Mouse (Mus musculus) lung, postnatal 0 days (tissue): ENCODE results near the gene Lyrm2. TPM values are rescaled to one million over a fixed set of nuclear protein-coding genes. Genes with fewer than 3 reads are reported as not detected.
A peak's percentile ranks its signal among the peaks of the same experiment; 100 is the strongest.

ENCODE experiments used
- ATAC-seq: fragments of 200-750 bp; cut with Nextera tagmentation; 2 replicates; pipeline ENCODE4 v1.8.0; 2017; ENCODE audit warnings: moderate library complexity
- DNase-seq: peaks from one replicate; pipeline ENCODE4 v3.0.0-alpha.2; 2016; ENCODE audit warnings: low spot score
- H3K27ac ChIP-seq: fragments of 300-500 bp; sonication (generic); 2 replicates; pipeline ENCODE4 v1.5.1; 2014; ENCODE audit warnings: antibody characterized with exemption, mild to moderate bottlenecking, low read length, mixed read lengths
- H3K27me3 ChIP-seq: fragments of 300-500 bp; sonication (generic); replicated peaks from 2 replicates; pipeline ENCODE4 v1.6.1; 2014; ENCODE audit warnings: low read length, mixed read lengths; ENCODE audit not compliant: insufficient read depth
- H3K36me3 ChIP-seq: fragments of 300-500 bp; sonication (generic); 2 replicates; pipeline ENCODE4 v1.6.1; 2014; ENCODE audit warnings: low read length, mixed read lengths; ENCODE audit not compliant: insufficient read depth
- H3K4me1 ChIP-seq: fragments of 300-500 bp; sonication (generic); 2 replicates; pipeline ENCODE4 v1.6.1; 2014; ENCODE audit warnings: antibody characterized with exemption, low read depth, low read length, mixed read lengths; ENCODE audit not compliant: insufficient read depth
- H3K4me2 ChIP-seq: fragments of 300-500 bp; sonication (generic); replicated peaks from 2 replicates; pipeline ENCODE4 v1.6.1; 2014; ENCODE audit warnings: low read depth, mild to moderate bottlenecking, low read length, moderate library complexity, mixed read lengths
- H3K4me3 ChIP-seq: fragments of 300-500 bp; sonication (generic); 2 replicates; pipeline ENCODE4 v1.5.1; 2014; ENCODE audit warnings: low read depth, low read length
- H3K9ac ChIP-seq: fragments of 300-500 bp; sonication (generic); replicated peaks from 2 replicates; pipeline ENCODE4 v1.6.1; 2014; ENCODE audit warnings: low read depth, mild to moderate bottlenecking
- H3K9me3 ChIP-seq: fragments of 300-500 bp; sonication (generic); 2 replicates; pipeline ENCODE4 v1.6.1; 2016; ENCODE audit warnings: low read length, mixed read lengths
- CTCF ChIP-seq: IDR thresholded peaks from 2 replicates; pipeline ENCODE4 v1.5.1; 2016; ENCODE audit warnings: antibody characterized with exemption, mild to moderate bottlenecking
- EP300 ChIP-seq: IDR thresholded peaks from 2 replicates; pipeline ENCODE4 v1.6.1; 2016; ENCODE audit warnings: antibody characterized with exemption, mild to moderate bottlenecking, control low read depth
- WGBS: fragments of 180-500 bp; shearing (Covaris S2); extraction: QIAGEN DNeasy Blood & Tissue Kit; methylation state at CpG from one replicate; pipeline ENCODE4 v1.1.7; 2014; 5-methylcytosine and 5-hydroxymethylcytosine counted together
- polyA plus RNA-seq: library from polyadenylated mRNA; unstranded; fragments of >200 nt; fragmentation: Nextera tagmentation; extraction: Ambion mirVana; gene quantifications from 2 replicates; pipeline ENCODE4 v1.2.1, GENCODE M21; 2015

Gene Lyrm2
- polyA plus RNA-seq, 1 experiment from 2014 or later: 95.1 TPM

DNA sequence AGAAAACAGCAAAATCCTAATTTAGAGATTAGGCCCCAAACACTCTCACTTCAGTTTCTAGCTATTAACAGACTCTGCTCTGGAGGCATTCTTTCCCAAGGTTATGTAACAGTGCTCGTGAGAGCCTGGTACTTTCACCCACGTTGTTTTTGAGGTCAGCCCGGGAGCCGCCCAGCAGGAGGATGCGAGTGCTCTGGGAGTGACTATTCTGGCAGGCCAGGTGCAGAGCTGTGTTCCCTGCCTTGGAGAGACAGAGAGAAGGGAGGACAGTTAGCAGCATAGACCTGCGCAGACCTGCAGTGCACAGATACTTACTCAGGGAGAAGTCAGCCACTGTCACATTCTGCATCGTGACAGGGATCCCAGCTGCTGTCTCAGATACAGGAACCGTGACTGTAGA is 24.2 kb downstream of the Lyrm2 start:
- ATAC-seq (no peak), DNase-seq (no peak)
- no peaks in the 10 kb centered on the region for H3K9me3 ChIP-seq
- no peak overlapping the region for H3K9ac ChIP-seq
- no peak overlapping the region for H3K27ac ChIP-seq
- 57% methylated on average over 8 of the region's 8 CpGs for WGBS
- H3K4me1 ChIP-seq: no peaks in the 10 kb centered on the region
- H3K27me3 ChIP-seq: no peaks in the 10 kb centered on the region
- no peak overlapping the region for H3K4me2 ChIP-seq
- TF ChIP-seq CTCF: no peak
- H3K4me3 ChIP-seq: no peak overlapping the region
- no peaks in the 10 kb centered on the region for H3K36me3 ChIP-seq

DNA sequence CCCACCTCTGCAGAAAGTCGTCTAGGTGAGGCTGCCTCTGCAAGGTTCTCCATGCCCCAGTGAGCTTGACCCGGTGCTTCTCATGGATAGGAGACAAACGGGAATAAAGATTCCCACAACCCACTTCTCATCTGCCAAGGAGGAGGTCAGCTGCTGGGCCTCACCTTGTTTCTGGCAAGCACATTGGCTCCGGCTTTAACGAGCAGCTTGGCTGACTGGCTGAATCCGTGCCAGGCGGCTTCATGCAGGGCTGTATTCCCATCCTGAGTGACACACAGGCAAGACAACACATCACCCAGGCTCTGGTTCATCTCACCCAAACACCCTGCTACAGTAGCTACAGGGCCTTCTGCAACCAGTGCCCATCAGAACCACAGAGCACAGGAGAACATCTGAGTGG is 26.9 kb downstream of the Lyrm2 start:
- Histone ChIP-seq H3K36me3 (no peaks in the 10 kb centered on the region), H3K4me1 (no peaks in the 10 kb centered on the region), H3K4me3 (no peak overlapping the region), H3K9ac (no peak overlapping the region), H3K27me3 (no peaks in the 10 kb centered on the region), H3K9me3 (no peaks in the 10 kb centered on the region), H3K4me2 (no peak overlapping the region), H3K27ac (no peak overlapping the region)
- ATAC-seq (no peak), DNase-seq (no peak)
- WGBS: 60% methylated on average over 7 of the region's 7 CpGs
- TF ChIP-seq CTCF (no peak), EP300 (no peak)

GRCm38 (mm10) chr4:32828385-32829077 is 28.5 kb downstream of the Lyrm2 start:
- H3K9ac ChIP-seq: no peak overlapping the region
- no peaks in the 10 kb centered on the region for H3K27me3 ChIP-seq
- ATAC-seq (no peak), DNase-seq (no peak)
- no peak overlapping the region for H3K4me3 ChIP-seq
- 79% methylated on average over 10 of the region's 10 CpGs for WGBS
- H3K9me3 ChIP-seq: no peaks in the 10 kb centered on the region
- H3K27ac ChIP-seq: no peak overlapping the region
- no peak for TF ChIP-seq CTCF
- no peak for TF ChIP-seq EP300
- no peaks in the 10 kb centered on the region for H3K36me3 ChIP-seq
- no peaks in the 10 kb centered on the region for H3K4me1 ChIP-seq
- no peak overlapping the region for H3K4me2 ChIP-seq

DNA sequence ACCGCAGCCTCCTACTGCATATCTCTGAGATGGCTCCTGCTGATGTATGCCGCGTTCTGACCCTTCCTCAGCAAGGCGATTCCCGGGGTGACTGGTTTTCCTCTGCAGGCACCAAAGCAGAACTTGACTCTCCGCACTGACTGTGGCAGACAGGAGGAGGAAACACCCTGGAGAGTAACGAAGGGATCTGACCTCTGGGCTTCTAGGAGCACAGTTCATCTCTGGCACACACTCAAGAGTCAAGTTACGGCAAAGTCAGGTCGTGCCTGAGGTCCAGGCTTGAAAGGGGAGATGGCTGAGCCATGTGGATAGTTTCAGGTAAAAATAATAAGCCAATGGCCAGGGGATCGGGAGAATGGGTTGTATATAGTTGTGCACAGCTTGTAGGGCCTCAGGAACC is 29.3 kb downstream of the Lyrm2 start:
- no peaks in the 10 kb centered on the region for H3K4me1 ChIP-seq
- no peak overlapping the region for H3K9ac ChIP-seq
- no peak overlapping the region for H3K4me2 ChIP-seq
- no peak for DNase-seq
- ATAC-seq: no peak
- no peaks in the 10 kb centered on the region for H3K9me3 ChIP-seq
- H3K27me3 ChIP-seq: no peaks in the 10 kb centered on the region
- 40% methylated on average over 10 of the region's 10 CpGs for WGBS
- no peak overlapping the region for H3K4me3 ChIP-seq
- TF ChIP-seq CTCF: no peak
- TF ChIP-seq EP300: no peak
- no peaks in the 10 kb centered on the region for H3K36me3 ChIP-seq
- H3K27ac ChIP-seq: no peak overlapping the region

DNA sequence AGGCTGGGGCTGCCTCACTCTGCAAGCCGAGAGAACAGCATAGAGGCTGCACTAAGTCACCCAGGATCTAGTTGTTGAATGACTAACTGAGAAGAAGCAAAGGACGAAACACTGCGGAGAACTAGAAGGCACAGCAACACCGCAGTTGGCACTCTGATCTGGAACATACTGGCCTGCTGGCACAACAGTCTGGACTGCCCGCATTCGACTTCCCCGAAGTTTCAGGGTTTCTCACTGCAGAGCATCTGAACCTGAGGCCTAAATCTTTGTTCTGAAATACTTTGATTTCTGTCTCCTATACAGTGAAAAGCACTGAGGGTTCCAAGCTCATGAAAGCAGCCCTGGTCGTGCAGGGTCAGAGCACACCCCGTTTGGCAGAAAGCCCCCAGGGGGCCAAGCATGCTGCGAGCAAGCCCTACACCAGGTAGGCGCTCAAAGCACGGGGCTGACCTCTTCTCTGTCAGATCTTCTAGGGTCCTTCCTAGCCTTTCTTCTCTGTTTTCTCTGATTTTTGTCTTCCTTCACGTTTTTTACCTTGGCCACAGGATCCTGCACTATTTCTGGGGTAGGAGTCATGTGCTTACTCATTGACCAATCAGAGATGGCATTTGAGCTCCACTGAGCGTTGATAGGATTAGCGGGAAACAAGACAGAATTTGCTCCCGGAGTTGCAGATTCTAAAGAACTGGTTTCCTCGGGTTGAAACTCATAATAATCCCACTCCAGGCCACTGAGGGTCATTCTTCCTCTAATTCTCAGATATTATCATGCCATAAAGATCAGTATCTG is 33.6 kb downstream of the Lyrm2 start:
- 48% methylated on average over 17 of the region's 17 CpGs for WGBS

DNA sequence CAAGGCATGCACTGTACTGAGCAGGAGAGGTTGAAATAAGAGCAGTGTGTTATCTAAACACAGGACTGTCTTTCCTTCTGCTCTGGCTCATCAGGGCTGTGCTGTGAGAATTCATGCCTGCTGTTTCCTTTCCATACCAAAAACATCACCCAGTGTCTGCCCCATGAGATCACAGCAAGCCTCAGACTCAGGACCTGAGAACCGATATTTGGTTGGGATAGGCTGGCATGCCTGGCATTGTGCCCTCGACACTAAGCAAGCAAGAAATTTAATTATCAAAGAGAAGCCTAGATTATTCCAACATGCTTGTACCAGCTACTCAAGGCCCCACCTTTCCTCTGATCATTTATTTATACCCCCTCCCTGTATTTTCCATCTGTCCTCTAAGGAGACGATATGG is 34.5 kb downstream of the Lyrm2 start:
- no peaks in the 10 kb centered on the region for H3K27me3 ChIP-seq
- H3K9ac ChIP-seq: no peak overlapping the region
- no peak overlapping the region for H3K27ac ChIP-seq
- no peak for DNase-seq
- WGBS: 75% methylated on average over 3 of the region's 3 CpGs
- no peaks in the 10 kb centered on the region for H3K9me3 ChIP-seq
- TF ChIP-seq EP300: no peak
- no peak for TF ChIP-seq CTCF
- H3K36me3 ChIP-seq: no peaks in the 10 kb centered on the region
- no peak for ATAC-seq
- no peak overlapping the region for H3K4me2 ChIP-seq
- H3K4me1 ChIP-seq: no peaks in the 10 kb centered on the region
- H3K4me3 ChIP-seq: no peak overlapping the region

More for the DNA sequence above, 33.6 kb downstream of the Lyrm2 start:
- no peaks in the 10 kb centered on the region for H3K27me3 ChIP-seq
- no peak overlapping the region for H3K27ac ChIP-seq
- H3K4me3 ChIP-seq: no peak overlapping the region
- TF ChIP-seq EP300 (no peak), CTCF (no peak)
- peak overlapping the region; percentile 22; the same call in 1 of the 2 replicates for H3K4me2 ChIP-seq
- DNase-seq (peak; percentile 29), ATAC-seq (peak; percentile 63; the same call in 1 of the 2 replicates)
- H3K9me3 ChIP-seq: no peaks in the 10 kb centered on the region
- no peaks in the 10 kb centered on the region for H3K4me1 ChIP-seq
- no peaks in the 10 kb centered on the region for H3K36me3 ChIP-seq
- no peak overlapping the region for H3K9ac ChIP-seq
